Mouse (Mus musculus) hindbrain, embryonic 12.5 days (tissue): Measurements from ENCODE around the gene Prn. TPM values are rescaled to one million over a fixed set of nuclear protein-coding genes. Genes with fewer than 3 reads are reported as not detected.

ENCODE experiments used
- ATAC-seq: fragments of 200-750 bp; cut with Nextera tagmentation; 2 replicates; pipeline ENCODE4 v1.8.0; 2017; ENCODE audit warnings: moderate TSS enrichment; ENCODE audit not compliant: low FRiP score
- H3K27ac ChIP-seq: fragments of 300-500 bp; sonication (generic); 2 replicates; pipeline ENCODE4 v1.5.1; 2016; ENCODE audit warnings: mild to moderate bottlenecking
- H3K27me3 ChIP-seq: fragments of 300-500 bp; sonication (generic); 2 replicates; pipeline ENCODE4 v1.6.1; 2016; ENCODE audit warnings: mild to moderate bottlenecking
- H3K36me3 ChIP-seq: fragments of 300-500 bp; sonication (generic); 2 replicates; pipeline ENCODE4 v1.6.1; 2016; ENCODE audit warnings: mild to moderate bottlenecking
- H3K4me1 ChIP-seq: fragments of 300-500 bp; sonication (generic); 2 replicates; pipeline ENCODE4 v1.6.1; 2016
- H3K4me2 ChIP-seq: fragments of 300-500 bp; sonication (generic); replicated peaks from 2 replicates; pipeline ENCODE4 v1.6.1; 2016; ENCODE audit warnings: mild to moderate bottlenecking
- H3K4me3 ChIP-seq: fragments of 300-500 bp; sonication (generic); 2 replicates; pipeline ENCODE4 v1.5.1; 2016; ENCODE audit warnings: mild to moderate bottlenecking
- H3K9ac ChIP-seq: fragments of 300-500 bp; sonication (generic); 2 replicates; pipeline ENCODE4 v1.6.1; 2016; ENCODE audit warnings: mild to moderate bottlenecking, moderate library complexity
- H3K9me3 ChIP-seq: fragments of 300-500 bp; sonication (generic); replicated peaks from 2 replicates; pipeline ENCODE4 v1.6.1; 2016; ENCODE audit warnings: mild to moderate bottlenecking
- WGBS: fragments of 180-500 bp; shearing (Covaris S2); methylation state at CpG from one replicate; pipeline ENCODE4 v1.1.7; 2016; 5-methylcytosine and 5-hydroxymethylcytosine counted together
- polyA plus RNA-seq: library from polyadenylated mRNA; unstranded; fragments of >200 nt; fragmentation: Nextera tagmentation; extraction: Ambion mirVana; gene quantifications from 2 replicates; pipeline ENCODE4 v1.2.1, GENCODE M21; 2016

Prn gene
- polyA plus RNA-seq, 1 experiment from 2014 or later, result not detected

DNA sequence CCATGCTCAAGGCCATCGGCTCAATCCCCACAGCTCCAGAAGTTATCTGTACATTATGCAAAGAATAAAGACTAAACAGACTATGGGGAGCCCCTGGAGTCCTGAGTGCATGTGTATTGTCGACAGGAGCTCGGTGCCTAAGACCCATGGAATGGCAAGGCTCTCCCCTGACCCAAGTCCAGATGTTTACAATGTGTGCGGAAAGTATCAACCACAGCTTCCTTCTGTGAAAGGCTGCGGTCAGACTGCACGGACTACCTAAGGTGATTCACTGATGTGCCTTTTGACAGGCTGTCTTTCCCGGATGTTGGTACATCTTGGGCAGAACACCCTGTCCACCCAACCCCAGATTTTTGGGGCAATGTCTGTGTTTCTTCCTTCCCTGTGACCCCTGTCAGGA is 21.5 kb upstream of the Prn start:
- Histone ChIP-seq H3K36me3 (no peaks in the 10 kb centered on the region), H3K27me3 (no peaks in the 10 kb centered on the region)
- 79% methylated on average over 7 of the region's 7 CpGs for WGBS

DNA sequence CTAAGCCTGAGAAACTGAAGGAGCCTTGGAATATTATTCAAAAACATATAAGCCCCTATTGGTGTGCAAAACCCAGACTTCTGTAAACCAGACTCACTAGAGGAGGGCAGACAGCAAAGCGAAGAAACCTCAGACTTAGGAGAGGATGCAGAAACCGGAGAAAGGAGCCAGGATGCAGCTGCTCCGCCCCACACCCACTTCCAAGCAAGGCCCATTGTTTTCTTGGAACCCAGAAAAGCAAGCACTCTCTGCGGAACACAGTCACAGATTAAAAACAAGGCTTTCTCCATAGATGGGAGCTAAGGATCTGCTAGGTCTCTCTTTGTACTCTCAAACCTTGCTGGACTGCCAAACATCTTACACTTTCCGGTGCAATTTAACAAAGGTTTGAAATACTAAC is 17.2 kb upstream of the Prn start:
- Histone ChIP-seq H3K36me3 (no peaks in the 10 kb centered on the region), H3K27me3 (no peaks in the 10 kb centered on the region), H3K9me3 (no peaks in the 10 kb centered on the region), H3K9ac (no peak overlapping the region), H3K4me3 (no peak overlapping the region), H3K4me1 (peaks cover 10% of the 10 kb centered on the region; the same call in 1 of the 2 replicates), H3K27ac (no peak overlapping the region), H3K4me2 (no peak overlapping the region)
- WGBS, result 35% methylated on average over 5 of the region's 5 CpGs
- ATAC-seq, result no peak

More for the DNA sequence above, 21.5 kb upstream of the Prn start:
- no peak for ATAC-seq
- Histone ChIP-seq H3K4me1 (peaks cover 14% of the 10 kb centered on the region; the same call in 1 of the 2 replicates), H3K4me2 (no peak overlapping the region), H3K4me3 (no peak overlapping the region), H3K27ac (no peak overlapping the region), H3K9ac (no peak overlapping the region), H3K9me3 (no peaks in the 10 kb centered on the region)

DNA sequence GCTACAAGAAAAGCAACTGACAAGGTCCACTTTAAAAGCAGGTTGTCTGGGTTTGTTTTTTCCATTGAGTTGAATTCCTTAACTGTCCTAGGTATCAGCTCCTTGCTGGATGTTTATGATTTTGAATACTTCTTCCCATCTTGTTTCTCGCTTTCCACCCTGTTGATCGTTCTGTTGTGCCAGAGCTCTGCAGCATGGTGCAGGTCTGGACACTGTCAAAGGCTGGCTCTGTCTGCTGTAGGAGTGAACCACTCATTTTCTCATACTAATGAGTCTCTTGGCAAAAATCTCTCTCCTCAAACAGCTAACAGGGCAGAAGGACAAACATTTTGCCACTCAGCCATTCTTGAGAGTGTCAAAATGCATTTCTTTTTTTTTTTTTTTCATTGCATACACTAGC is 14.7 kb upstream of the Prn start:
- H3K4me2 ChIP-seq, result no peak overlapping the region
- no peak overlapping the region for H3K9ac ChIP-seq
- ATAC-seq, result no peak
- H3K27ac ChIP-seq, result no peak overlapping the region
- peaks cover 10% of the 10 kb centered on the region; the same call in 1 of the 2 replicates for H3K4me1 ChIP-seq
- no peak overlapping the region for H3K4me3 ChIP-seq
- H3K27me3 ChIP-seq, result no peaks in the 10 kb centered on the region
- no peaks in the 10 kb centered on the region for H3K36me3 ChIP-seq
- no peaks in the 10 kb centered on the region for H3K9me3 ChIP-seq
- 93% methylated on average over 2 of the region's 2 CpGs for WGBS

DNA sequence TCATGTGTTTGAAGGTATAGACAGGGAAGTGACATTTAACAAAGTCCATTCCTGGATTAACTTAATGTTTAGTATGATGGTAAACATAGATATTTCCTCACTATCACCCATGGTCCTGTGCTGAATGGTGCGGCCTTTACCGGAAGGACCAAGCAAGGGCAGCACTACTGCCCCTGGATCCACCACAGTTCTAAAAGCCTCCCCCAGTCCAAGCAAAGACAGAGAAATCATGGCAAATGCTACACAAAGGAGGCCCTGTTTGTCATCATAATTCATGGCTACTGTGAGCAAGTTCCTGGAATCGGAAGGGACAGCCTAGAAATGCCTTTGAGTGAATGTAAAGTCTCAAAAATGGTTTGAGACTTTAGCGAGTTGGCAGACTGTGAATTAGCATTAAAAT is 13.7 kb upstream of the Prn start:
- Histone ChIP-seq H3K9ac (no peak overlapping the region), H3K27ac (no peak overlapping the region), H3K4me2 (no peak overlapping the region), H3K36me3 (no peaks in the 10 kb centered on the region), H3K4me1 (peaks cover 8% of the 10 kb centered on the region; the same call in 1 of the 2 replicates), H3K27me3 (no peaks in the 10 kb centered on the region), H3K9me3 (no peaks in the 10 kb centered on the region), H3K4me3 (no peak overlapping the region)
- 91% methylated on average over 4 of the region's 4 CpGs for WGBS
- no peak for ATAC-seq

DNA sequence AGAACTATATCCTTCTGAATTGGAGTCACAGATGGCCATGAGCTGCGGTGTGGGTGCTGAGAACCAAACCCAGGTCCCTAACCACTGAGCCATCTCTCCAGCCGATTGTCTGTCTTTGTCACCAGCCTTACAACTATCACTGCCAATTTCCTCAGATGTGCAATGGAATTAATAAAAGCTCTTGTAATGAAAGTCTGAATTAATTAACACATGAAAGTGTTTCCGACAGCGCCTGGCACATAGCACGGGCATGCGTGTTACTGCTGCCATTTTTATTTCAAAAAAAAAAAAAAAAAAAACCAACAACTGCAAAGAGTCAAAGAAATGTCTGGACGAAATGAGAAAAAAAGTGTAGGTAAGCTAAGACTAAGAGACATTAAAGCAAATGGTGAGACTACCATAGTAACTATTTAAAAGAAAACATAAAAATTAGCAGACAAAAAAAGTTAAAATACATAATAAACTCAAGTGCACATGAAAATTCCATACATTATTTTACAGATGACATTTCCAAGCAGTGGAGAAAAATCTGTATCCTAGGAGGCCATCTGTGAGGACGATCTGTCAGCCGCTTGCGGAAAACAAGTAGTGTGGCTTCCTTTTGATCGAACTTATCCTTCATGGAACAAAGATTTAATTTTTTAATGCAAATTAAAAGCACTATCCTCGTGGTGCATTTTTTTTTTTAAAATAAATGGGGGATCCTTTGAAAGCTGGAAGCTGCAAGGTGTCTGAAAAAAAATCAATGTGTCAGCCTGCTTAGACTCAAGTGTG is 12.2 kb upstream of the Prn start:
- no peak overlapping the region for H3K9ac ChIP-seq
- H3K27me3 ChIP-seq, result no peaks in the 10 kb centered on the region
- no peak overlapping the region for H3K4me2 ChIP-seq
- H3K4me3 ChIP-seq, result no peak overlapping the region
- ATAC-seq, result no peak
- peaks cover under 1% of the 10 kb centered on the region; the same call in 1 of the 2 replicates for H3K4me1 ChIP-seq
- H3K9me3 ChIP-seq, result no peaks in the 10 kb centered on the region
- no peaks in the 10 kb centered on the region for H3K36me3 ChIP-seq
- H3K27ac ChIP-seq, result no peak overlapping the region
- WGBS, result 89% methylated on average over 12 of the region's 12 CpGs

DNA sequence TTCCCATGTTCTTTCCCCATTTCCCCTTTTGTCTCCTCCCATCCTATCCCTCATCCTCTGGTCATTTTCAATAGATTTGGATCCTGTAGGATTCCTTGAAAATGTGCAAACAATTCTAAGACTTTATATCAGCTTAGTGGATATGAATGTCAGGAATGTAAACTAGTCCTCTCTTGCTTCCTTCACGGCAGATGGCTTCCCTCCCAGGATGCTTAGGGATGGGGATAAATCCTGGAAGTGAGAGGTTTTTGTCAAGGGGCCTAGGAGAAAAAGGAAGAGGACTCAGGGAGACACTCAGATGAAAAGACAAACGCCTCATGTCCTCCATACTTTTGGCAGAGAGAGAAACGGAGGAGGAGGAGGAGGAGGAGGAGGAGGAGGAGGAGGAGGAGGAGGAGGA is 7.3 kb upstream of the Prn start:
- H3K27me3 ChIP-seq, result no peaks in the 10 kb centered on the region
- H3K4me3 ChIP-seq, result no peak overlapping the region
- H3K36me3 ChIP-seq, result no peaks in the 10 kb centered on the region
- WGBS, result 60% methylated on average over 1 of the region's 3 CpGs
- no peak overlapping the region for H3K27ac ChIP-seq
- no peaks in the 10 kb centered on the region for H3K4me1 ChIP-seq
- no peak overlapping the region for H3K9ac ChIP-seq
- H3K4me2 ChIP-seq, result no peak overlapping the region
- no peaks in the 10 kb centered on the region for H3K9me3 ChIP-seq
- no peak for ATAC-seq

DNA sequence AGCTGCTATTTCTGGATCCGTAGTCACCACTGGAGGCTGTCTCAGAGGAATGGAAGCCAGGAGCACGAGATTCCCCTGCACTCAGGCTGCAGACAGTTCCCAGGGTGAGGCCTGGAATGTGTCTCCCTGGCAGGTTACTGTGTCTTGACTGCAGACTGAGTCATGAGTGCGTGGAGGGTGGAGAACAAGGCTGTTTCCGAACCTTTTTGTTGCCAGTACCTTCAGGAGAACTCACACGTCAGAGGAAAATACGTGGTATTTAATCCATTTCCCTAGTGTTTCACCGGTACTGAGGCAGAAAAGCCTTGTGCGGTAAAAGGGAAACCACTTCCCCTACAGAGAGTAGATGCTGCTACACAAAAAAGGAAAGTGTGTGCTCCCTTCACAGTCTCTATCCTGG is 6.9 kb upstream of the Prn start:
- 57% methylated on average over 8 of the region's 8 CpGs for WGBS
- Histone ChIP-seq H3K27ac (no peak overlapping the region), H3K9me3 (no peaks in the 10 kb centered on the region), H3K27me3 (no peaks in the 10 kb centered on the region), H3K9ac (no peak overlapping the region), H3K36me3 (no peaks in the 10 kb centered on the region), H3K4me3 (no peak overlapping the region), H3K4me1 (no peaks in the 10 kb centered on the region), H3K4me2 (no peak overlapping the region)
- no peak for ATAC-seq

DNA sequence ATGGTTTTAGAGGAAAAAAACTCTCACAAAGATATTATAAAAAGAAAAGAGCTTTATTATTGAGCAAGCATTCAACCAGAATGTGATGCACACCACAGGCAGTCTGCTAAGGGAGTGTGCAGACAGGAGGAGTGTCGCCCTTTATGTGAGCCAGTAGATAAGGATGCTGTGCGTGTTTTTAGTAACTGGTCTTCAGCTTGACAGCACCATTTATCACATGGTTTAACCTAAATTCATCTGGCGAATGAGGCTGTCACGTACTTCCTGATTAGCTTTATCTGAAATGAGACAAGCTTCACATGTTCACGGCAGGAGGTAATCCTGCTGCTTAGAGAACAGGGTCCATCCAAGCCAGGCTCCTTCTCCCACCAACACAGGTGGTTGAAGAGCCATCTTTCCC is 4.7 kb upstream of the Prn start:
- Histone ChIP-seq H3K27ac (no peak overlapping the region), H3K4me2 (no peak overlapping the region), H3K4me1 (no peaks in the 10 kb centered on the region), H3K9me3 (no peaks in the 10 kb centered on the region), H3K27me3 (no peaks in the 10 kb centered on the region), H3K9ac (no peak overlapping the region), H3K4me3 (no peak overlapping the region), H3K36me3 (no peaks in the 10 kb centered on the region)
- 61% methylated on average over 5 of the region's 5 CpGs for whole genome bisulfite sequencing
- no peak for ATAC-seq

DNA sequence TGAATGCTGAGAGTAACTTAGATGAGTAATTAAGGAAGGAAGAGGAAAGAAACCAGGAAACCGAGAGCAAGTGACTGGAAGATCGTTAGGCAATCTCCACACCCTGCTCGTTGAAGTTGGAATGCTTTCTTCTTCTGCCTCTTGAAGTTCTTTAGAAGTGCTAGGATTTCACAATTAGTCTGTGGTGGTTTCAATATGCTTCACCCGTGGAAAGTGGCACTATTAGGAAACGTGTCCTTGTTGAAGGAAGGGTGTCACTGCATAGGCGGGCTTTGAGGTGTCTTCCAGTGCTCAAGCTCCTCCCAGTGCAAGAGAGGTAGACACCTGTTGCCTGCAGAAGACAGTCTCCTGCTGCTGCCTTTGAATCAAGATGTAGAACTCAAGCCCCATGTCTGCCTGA is 4.0 kb upstream of the Prn start:
- H3K27ac ChIP-seq, result no peak overlapping the region
- H3K36me3 ChIP-seq, result no peaks in the 10 kb centered on the region
- no peaks in the 10 kb centered on the region for H3K9me3 ChIP-seq
- no peak overlapping the region for H3K9ac ChIP-seq
- no peak overlapping the region for H3K4me3 ChIP-seq
- no peak for ATAC-seq
- no peaks in the 10 kb centered on the region for H3K27me3 ChIP-seq
- WGBS, result 80% methylated on average over 6 of the region's 6 CpGs
- H3K4me1 ChIP-seq, result peaks cover 2% of the 10 kb centered on the region; the same call in 1 of the 2 replicates
- no peak overlapping the region for H3K4me2 ChIP-seq

DNA sequence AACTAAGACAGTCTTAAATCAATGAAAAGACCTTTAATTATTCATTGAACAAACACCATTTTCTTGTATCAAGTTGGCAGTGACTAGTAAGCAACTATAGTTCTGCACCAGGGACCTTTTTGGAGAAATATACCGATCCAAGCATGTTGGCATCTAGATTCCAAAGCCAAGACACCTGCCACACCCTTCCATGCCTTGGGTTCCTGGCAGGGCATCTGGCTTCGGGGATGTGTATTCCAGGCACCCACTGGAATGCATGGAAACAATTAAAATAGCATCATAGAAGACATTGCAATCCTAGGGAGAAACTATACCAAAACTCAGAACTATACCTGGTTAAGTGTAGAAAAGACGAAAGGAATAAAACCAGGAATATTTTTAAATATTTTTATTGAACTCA is 3.5 kb upstream of the Prn start:
- no peak for ATAC-seq
- H3K36me3 ChIP-seq, result no peaks in the 10 kb centered on the region
- H3K9me3 ChIP-seq, result no peaks in the 10 kb centered on the region
- H3K27me3 ChIP-seq, result no peaks in the 10 kb centered on the region
- no peak overlapping the region for H3K27ac ChIP-seq
- WGBS, result 89% methylated on average over 3 of the region's 3 CpGs
- no peak overlapping the region for H3K4me3 ChIP-seq
- no peak overlapping the region for H3K4me2 ChIP-seq
- peaks cover 7% of the 10 kb centered on the region for H3K4me1 ChIP-seq
- H3K9ac ChIP-seq, result no peak overlapping the region

DNA sequence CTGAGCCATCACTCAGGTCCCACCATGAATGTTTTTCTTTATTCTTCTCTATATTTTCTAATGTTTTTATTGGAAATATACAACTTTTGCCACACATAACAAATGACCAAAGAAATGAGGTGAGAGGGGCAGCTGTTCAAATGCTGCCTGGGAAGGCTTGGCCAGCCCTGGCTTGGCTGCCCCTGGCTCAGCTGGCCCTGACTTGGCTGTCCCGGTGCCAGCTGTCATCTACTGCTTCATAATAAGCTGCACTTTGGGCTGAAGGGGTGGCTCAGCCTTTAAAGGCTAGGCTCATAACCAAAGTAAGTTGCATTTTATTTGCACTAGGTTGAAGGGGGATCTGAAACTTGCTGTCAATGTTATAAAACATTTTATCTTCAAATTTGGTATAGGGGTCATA is 2.9 kb upstream of the Prn start:
- H3K36me3 ChIP-seq, result no peaks in the 10 kb centered on the region
- peaks cover 12% of the 10 kb centered on the region for H3K4me1 ChIP-seq
- no peaks in the 10 kb centered on the region for H3K27me3 ChIP-seq
- no peak overlapping the region for H3K4me2 ChIP-seq
- no peak overlapping the region for H3K27ac ChIP-seq
- 67% methylated on average over 1 of the region's 1 CpGs for WGBS
- H3K9ac ChIP-seq, result no peak overlapping the region
- no peak overlapping the region for H3K4me3 ChIP-seq
- no peaks in the 10 kb centered on the region for H3K9me3 ChIP-seq
- ATAC-seq, result no peak

DNA sequence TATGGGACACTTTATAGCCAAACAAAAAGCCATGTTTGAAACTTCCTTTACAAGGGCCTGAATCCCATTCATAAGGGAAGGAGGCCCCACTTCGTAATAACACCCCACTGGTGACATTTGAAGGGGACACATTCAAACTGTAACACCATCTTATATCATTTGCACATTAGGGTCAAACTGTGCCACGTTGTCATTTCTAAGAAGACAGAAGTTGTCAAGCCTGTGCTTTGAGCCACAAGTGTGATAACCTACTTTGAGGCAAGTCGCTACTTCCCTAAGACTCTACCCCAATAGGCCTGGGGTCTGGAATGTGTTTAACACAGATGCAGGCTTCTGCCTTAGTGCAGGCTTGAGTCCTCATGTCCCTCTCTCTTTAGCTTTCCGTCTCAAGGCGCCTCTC is 2.4 kb upstream of the Prn start:
- H3K36me3 ChIP-seq, result no peaks in the 10 kb centered on the region
- no peak overlapping the region for H3K27ac ChIP-seq
- WGBS, result 84% methylated on average over 5 of the region's 5 CpGs

DNA sequence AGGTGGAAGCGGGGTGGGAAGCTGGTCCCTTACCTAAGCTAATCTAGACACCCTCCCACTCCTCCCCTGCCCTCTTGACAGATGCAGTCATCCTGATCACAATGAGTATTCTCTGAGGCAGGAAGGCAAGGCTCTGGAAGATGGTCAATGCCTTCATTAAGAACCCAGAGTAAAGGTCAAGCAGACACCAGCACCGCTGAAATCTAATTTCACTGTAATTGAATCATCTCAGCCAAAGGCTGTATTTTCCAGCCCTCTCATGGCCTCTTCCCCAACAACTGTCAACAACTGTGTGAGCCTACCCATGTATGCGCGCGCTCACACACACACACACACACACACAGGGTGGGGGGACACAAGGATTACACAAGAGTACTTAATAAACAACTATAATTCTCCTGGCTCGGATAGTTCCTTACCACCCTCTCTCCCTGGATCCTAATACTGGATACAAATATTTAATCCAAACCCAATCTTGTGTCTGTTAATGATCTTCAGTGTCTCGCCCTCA is 1.4 kb upstream of the Prn start:
- H3K4me3 ChIP-seq, result no peak overlapping the region
- H3K9me3 ChIP-seq, result no peaks in the 10 kb centered on the region
- WGBS, result 82% methylated on average over 7 of the region's 7 CpGs
- H3K4me1 ChIP-seq, result peaks cover 18% of the 10 kb centered on the region
- H3K9ac ChIP-seq, result no peak overlapping the region
- no peak overlapping the region for H3K4me2 ChIP-seq
- no peak for ATAC-seq
- no peaks in the 10 kb centered on the region for H3K36me3 ChIP-seq
- no peak overlapping the region for H3K27ac ChIP-seq
- H3K27me3 ChIP-seq, result no peaks in the 10 kb centered on the region

More for the DNA sequence above, 2.4 kb upstream of the Prn start:
- ATAC-seq, result no peak
- H3K4me2 ChIP-seq, result no peak overlapping the region
- H3K9me3 ChIP-seq, result no peaks in the 10 kb centered on the region
- H3K4me3 ChIP-seq, result no peak overlapping the region
- H3K4me1 ChIP-seq, result peaks cover 15% of the 10 kb centered on the region
- no peaks in the 10 kb centered on the region for H3K27me3 ChIP-seq
- H3K9ac ChIP-seq, result no peak overlapping the region
